In the genomic region with DNA sequence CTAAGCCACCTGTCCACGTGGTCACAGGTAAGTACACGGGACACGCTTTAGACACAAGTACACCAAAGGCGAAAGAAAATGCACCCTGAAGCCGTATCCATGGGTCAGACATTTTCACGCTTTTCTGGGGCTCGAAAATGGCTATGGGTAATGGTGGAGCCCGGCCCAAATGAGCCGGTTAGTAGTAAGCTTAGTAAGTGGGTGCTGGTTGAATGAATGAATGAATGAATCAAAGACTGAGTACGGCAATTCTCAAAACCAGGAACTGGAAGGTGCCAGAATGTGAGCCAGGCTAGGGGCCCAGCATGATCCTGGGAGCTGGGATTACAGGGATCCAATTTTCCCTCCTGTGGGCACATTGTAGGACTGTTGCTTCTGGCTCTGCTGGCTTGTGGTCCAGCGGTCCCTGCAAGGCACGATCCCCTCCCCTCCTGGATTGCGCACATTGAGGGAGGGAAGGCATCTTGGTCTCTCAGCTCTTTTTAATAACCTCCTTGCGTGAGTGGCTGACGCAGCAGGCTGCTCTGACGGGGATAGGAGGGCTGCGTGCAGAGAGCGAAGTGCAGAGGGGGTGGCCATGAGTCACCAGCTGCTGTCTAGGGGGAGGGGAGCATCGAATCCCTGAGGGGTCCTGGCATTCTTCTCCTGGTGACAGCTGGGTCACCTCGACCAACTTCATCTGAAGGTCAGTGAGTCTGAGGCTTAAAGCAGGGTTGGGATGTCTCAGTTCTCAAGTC, we compare ENCODE assay signal across 8 mouse cellular contexts. TPM values are rescaled to one million over a fixed set of nuclear protein-coding genes. Genes with fewer than 3 reads are reported as not detected.
DNase-seq lines count a peak whose midpoint lies in the region; ATAC-seq and TF ChIP-seq lines count a peak whose summit lies in the region.

A gene (plus strand): TSS at position 594 of the 737 bp plus-strand sequence.

- peak within 1 kb of the TSS; percentile 40 for H3K9ac ChIP-seq in lung, embryonic 15.5 days
- H3K9ac ChIP-seq in hindbrain, embryonic 14.5 days: peak within 1 kb of the TSS; percentile 75
- H3K9ac ChIP-seq in midbrain, embryonic 11.5 days (ENCODE audit: low read length): peak within 1 kb of the TSS; percentile 57

- ATAC-seq in lung, embryonic 15.5 days (ENCODE audit: borderline replicate concordance, extremely low read depth, low FRiP score, low TSS enrichment): no peak
- no peak for ATAC-seq in hindbrain, embryonic 14.5 days (ENCODE audit: low FRiP score)
- ATAC-seq in midbrain, embryonic 11.5 days (ENCODE audit: low FRiP score): no peak

- no peaks in the 10 kb centered on the region for H3K27me3 ChIP-seq in lung, embryonic 15.5 days
- no peaks in the 10 kb centered on the region for H3K27me3 ChIP-seq in hindbrain, embryonic 14.5 days (ENCODE audit: control insufficient read depth, insufficient read depth, low read length)
- peaks cover 4% of the 10 kb centered on the region; the same call in 1 of the 2 replicates for H3K27me3 ChIP-seq in midbrain, embryonic 11.5 days (ENCODE audit: control insufficient read depth, insufficient read depth, low read length)

- TF ChIP-seq CTCF in gastrocnemius, adult 2 months (IDR thresholded peaks at IDR 0.05): no peak

- WGBS in lung, embryonic 15.5 days: 22% methylated on average over 20 of the region's 20 CpGs
- WGBS in hindbrain, embryonic 14.5 days: 8% methylated on average over 20 of the region's 20 CpGs
- 13% methylated on average over 20 of the region's 20 CpGs for WGBS in midbrain, embryonic 11.5 days

- intact Hi-C loops in gastrocnemius, adult 2 months (cut with DNase I): loop anchor here (1.0 to 2.0 kb wide), 2 partner anchors 20 to 181 kb away; a partner anchor contains a TSS

- H3K4me1 ChIP-seq in lung, embryonic 15.5 days: peaks cover 77% of the 10 kb centered on the region
- H3K4me1 ChIP-seq in hindbrain, embryonic 14.5 days (replicated peaks; ENCODE audit: control insufficient read depth, insufficient read depth, low read length): peaks cover 46% of the 10 kb centered on the region
- H3K4me1 ChIP-seq in midbrain, embryonic 11.5 days (ENCODE audit: control insufficient read depth, insufficient read depth, low read length): peaks cover 51% of the 10 kb centered on the region

- H3K27ac ChIP-seq in lung, embryonic 15.5 days: peak within 1 kb of the TSS; percentile 100
- H3K27ac ChIP-seq in gastrocnemius, adult 2 months: peak within 1 kb of the TSS; percentile 99
- peak within 1 kb of the TSS; percentile 100 for H3K27ac ChIP-seq in hindbrain, embryonic 14.5 days
- H3K27ac ChIP-seq in midbrain, embryonic 11.5 days (ENCODE audit: low read depth, low read length): peak within 1 kb of the TSS; percentile 98

- peak within 1 kb of the TSS; percentile 43 for H3K4me3 ChIP-seq in lung, embryonic 15.5 days
- peak within 1 kb of the TSS; percentile 70 for H3K4me3 ChIP-seq in gastrocnemius, adult 2 months
- H3K4me3 ChIP-seq in hindbrain, embryonic 14.5 days (replicated peaks; ENCODE audit: low read length): peak within 1 kb of the TSS; percentile 100
- peak within 1 kb of the TSS; percentile 30 for H3K4me3 ChIP-seq in midbrain, embryonic 11.5 days (ENCODE audit: low read depth, low read length)

- DNase-seq in lung, postnatal 25 days (ENCODE audit: low spot score): no peak
- peak; percentile 61 for DNase-seq in cerebellum, adult 8-10 months
- no peak for DNase-seq in gastrocnemius, adult 2 months
- no peak for DNase-seq in hindbrain, embryonic 14.5 days (ENCODE audit: low spot score)
- DNase-seq in left cerebral cortex, adult 8-10 months (ENCODE audit: low spot score in 2 of 2): peak in 1 of 2 experiments; percentile 71
- no peak for DNase-seq in midbrain, embryonic 11.5 days (ENCODE audit: low spot score, missing footprints)
- no peak for DNase-seq in c-Kit-positive CD71-positive TER-119-positive erythroid progenitor cells, embryonic 14.5 days (ENCODE audit: low spot score)

- no peaks in the 10 kb centered on the region for H3K9me3 ChIP-seq in lung, embryonic 15.5 days
- no peaks in the 10 kb centered on the region for H3K9me3 ChIP-seq in hindbrain, embryonic 14.5 days (ENCODE audit: control insufficient read depth, low read length)
- H3K9me3 ChIP-seq in midbrain, embryonic 11.5 days (ENCODE audit: control insufficient read depth, low read length): no peaks in the 10 kb centered on the region

- peaks cover 10% of the 10 kb centered on the region for H3K36me3 ChIP-seq in lung, embryonic 15.5 days
- peaks cover 11% of the 10 kb centered on the region for H3K36me3 ChIP-seq in hindbrain, embryonic 14.5 days (replicated peaks; ENCODE audit: control insufficient read depth, insufficient read depth)
- peaks cover 7% of the 10 kb centered on the region for H3K36me3 ChIP-seq in midbrain, embryonic 11.5 days (ENCODE audit: control insufficient read depth, insufficient read depth, low read length)

- peak within 1 kb of the TSS; percentile 92 for H3K4me2 ChIP-seq in lung, embryonic 15.5 days
- H3K4me2 ChIP-seq in hindbrain, embryonic 14.5 days (replicated peaks): peak within 1 kb of the TSS; percentile 88
- H3K4me2 ChIP-seq in midbrain, embryonic 11.5 days: peak within 1 kb of the TSS; percentile 70

RNA-seq across cellular contexts. Expression of the gene that starts here (rescaled TPM):
- 94.6 and 95.1 TPM in 2 replicates for polyA plus RNA-seq in lung, embryonic 15.5 days (2015; fragmentation: Nextera tagmentation; extraction: Ambion mirVana)
- 10 to 100 TPM; 22.1 to 30.7 TPM for total RNA-seq in gastrocnemius, adult 2 months (2021)
- polyA plus RNA-seq in hindbrain, embryonic 14.5 days (2014; fragmentation: Nextera tagmentation; extraction: Ambion mirVana): 203 and 252 TPM in 2 replicates
- total RNA-seq in left cerebral cortex, adult 8-10 months (2022): 100 to 1,000 TPM; 124 to 159 (median 143) TPM
- 81.5 and 87.1 TPM in 2 replicates for polyA plus RNA-seq in midbrain, embryonic 11.5 days (2014; fragmentation: Nextera tagmentation; extraction: Ambion mirVana)

Comparison
In these comparisons a context has a peak if more than half of its experiments do, and no peak if none do; other contexts are left out.
1. H3K4me3 ChIP-seq: peak in every context shown above with its lines; median percentile 100 in hindbrain, embryonic 14.5 days; 70 in gastrocnemius, adult 2 months; 43 in lung, embryonic 15.5 days; 30 in midbrain, embryonic 11.5 days.